Mouse (Mus musculus): ENCODE measurements around the gene Tbk1. TPM values are rescaled to one million over a fixed set of nuclear protein-coding genes. Genes with fewer than 3 reads are reported as not detected.
A peak's percentile ranks its signal among the peaks of the same experiment; 100 is the strongest.

The Tbk1 gene
- polyA plus RNA-seq, 1 experiment = 14.8 TPM

DNA sequence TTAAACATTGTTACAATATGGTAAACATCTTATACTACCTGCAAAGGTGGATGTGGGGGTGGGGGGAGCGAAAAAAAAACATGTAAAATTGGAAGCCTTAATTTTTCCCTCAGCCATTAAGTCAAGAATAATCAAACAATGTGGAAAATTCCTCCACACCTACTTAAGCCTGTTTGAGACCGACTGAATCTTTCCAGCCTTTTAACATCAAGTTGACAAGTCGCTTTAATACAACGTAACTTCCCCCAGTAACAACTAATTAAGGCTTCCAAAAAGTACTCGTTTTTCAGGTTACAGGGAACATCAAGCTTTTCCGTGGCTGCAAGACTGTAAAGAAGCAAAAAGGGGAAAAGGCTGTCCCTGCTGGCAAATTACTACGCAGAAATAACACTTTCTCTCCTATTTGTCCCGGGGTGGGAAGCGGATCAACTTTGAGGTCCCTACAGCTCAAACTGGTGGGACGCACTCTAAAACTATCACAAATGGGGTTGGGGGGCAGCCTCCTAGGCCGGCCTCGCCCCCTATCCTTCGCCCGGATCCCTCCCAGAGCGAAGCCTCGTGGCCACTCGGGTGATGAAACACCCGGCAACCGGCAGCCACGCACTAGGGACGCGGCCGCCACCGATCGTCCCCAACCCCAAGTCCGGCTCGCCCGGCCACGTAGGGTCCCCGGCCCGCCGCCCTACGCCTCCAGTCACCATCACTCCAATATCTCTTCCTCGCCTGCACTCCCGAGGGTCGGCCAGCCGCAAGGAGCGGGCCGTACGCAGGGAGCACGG is 39.0 kb upstream of the Tbk1 start:
- Histone ChIP-seq H3K4me1 (ENCODE audit: control insufficient read depth, insufficient read depth, low read length) (peaks cover 6% of the 10 kb centered on the region; the same call in 1 of the 2 replicates), H3K27me3 (replicated peaks; ENCODE audit: control insufficient read depth, insufficient read depth, low read length) (no peaks in the 10 kb centered on the region), H3K27ac (ENCODE audit: insufficient read depth, low read depth, low read length) (peak overlapping the region; percentile 87), H3K4me3 (ENCODE audit: insufficient read depth, low read depth, low read length) (peak overlapping the region; percentile 98), H3K36me3 (ENCODE audit: control insufficient read depth, insufficient read depth, low read length) (no peaks in the 10 kb centered on the region; the same call in 1 of the 2 replicates)
- DNase-seq = no peak
- WGBS = under 1% methylated on average over 41 of the region's 41 CpGs
- no peak for TF ChIP-seq POLR2A (IDR thresholded peaks at IDR 0.05; ENCODE audit: low read depth, low read length)
- no peak for TF ChIP-seq CTCF (conservative IDR thresholded peaks at IDR 0.05; ENCODE audit: insufficient read depth, insufficient read length, low read depth, low read length)

DNA sequence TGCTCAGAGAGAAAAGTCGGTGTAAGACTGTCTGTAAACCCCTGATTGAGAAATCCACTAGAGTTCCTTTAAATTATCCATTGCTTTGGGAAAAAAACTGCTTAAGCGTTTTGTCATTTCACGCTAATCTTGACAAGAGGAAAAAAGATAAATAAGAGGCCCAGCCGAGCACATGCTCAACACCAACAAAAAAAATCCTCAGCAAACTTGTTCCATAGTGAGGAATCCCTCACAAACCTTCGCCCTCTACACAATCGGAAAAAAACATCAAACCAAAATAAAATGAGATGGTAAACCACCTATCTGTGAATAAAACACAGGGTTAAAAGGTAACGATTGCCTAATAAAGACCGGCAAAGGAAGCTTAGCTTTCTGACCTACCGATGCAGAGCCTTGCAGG is 38.4 kb upstream of the Tbk1 start:
- 0 out of 2 replicates have a peak overlapping the region, but pooled peaks have one; percentile 98 for H3K4me3 ChIP-seq (ENCODE audit: insufficient read depth, low read depth, low read length)
- H3K36me3 ChIP-seq (ENCODE audit: control insufficient read depth, insufficient read depth, low read length) = no peaks in the 10 kb centered on the region; the same call in 1 of the 2 replicates
- TF ChIP-seq POLR2A (IDR thresholded peaks at IDR 0.05; ENCODE audit: low read depth, low read length) (no peak), CTCF (conservative IDR thresholded peaks at IDR 0.05; ENCODE audit: insufficient read depth, insufficient read length, low read depth, low read length) (no peak)
- H3K27ac ChIP-seq (ENCODE audit: insufficient read depth, low read depth, low read length) = 0 out of 2 replicates have a peak overlapping the region, but pooled peaks have one; percentile 87
- DNase-seq = no peak
- H3K4me1 ChIP-seq (ENCODE audit: control insufficient read depth, insufficient read depth, low read length) = peaks cover 6% of the 10 kb centered on the region; the same call in 1 of the 2 replicates
- no peaks in the 10 kb centered on the region for H3K27me3 ChIP-seq (replicated peaks; ENCODE audit: control insufficient read depth, insufficient read depth, low read length)
- 6% methylated on average over 9 of the region's 9 CpGs for WGBS

DNA sequence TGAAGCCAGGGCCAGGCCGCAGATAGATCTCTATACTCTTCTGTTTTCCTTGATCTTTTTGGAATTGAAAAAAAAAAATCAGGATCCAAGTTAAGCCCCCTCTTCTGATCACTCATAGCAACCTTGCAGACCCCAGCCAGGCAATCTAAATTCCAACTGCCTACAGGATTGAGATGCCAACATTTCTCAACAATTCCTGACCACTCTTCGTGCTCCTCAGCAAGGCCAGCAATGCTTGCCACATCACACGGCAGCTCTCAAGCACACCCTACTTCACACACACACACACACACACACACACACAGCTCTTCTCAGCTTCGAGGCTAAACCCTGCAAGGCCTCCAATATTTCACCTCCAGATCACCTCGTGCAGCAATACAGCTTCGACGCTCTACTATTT is 37.1 kb upstream of the Tbk1 start:
- H3K27me3 ChIP-seq (replicated peaks; ENCODE audit: control insufficient read depth, insufficient read depth, low read length) = no peaks in the 10 kb centered on the region
- TF ChIP-seq CTCF (conservative IDR thresholded peaks at IDR 0.05; ENCODE audit: insufficient read depth, insufficient read length, low read depth, low read length) (no peak), POLR2A (IDR thresholded peaks at IDR 0.05; ENCODE audit: low read depth, low read length) (no peak)
- no peak overlapping the region for H3K27ac ChIP-seq (ENCODE audit: insufficient read depth, low read depth, low read length)
- no peaks in the 10 kb centered on the region; the same call in 1 of the 2 replicates for H3K36me3 ChIP-seq (ENCODE audit: control insufficient read depth, insufficient read depth, low read length)
- DNase-seq = no peak
- H3K4me1 ChIP-seq (ENCODE audit: control insufficient read depth, insufficient read depth, low read length) = peaks cover 6% of the 10 kb centered on the region; the same call in 1 of the 2 replicates
- WGBS = 79% methylated on average over 7 of the region's 7 CpGs
- no peak overlapping the region for H3K4me3 ChIP-seq (ENCODE audit: insufficient read depth, low read depth, low read length)

DNA sequence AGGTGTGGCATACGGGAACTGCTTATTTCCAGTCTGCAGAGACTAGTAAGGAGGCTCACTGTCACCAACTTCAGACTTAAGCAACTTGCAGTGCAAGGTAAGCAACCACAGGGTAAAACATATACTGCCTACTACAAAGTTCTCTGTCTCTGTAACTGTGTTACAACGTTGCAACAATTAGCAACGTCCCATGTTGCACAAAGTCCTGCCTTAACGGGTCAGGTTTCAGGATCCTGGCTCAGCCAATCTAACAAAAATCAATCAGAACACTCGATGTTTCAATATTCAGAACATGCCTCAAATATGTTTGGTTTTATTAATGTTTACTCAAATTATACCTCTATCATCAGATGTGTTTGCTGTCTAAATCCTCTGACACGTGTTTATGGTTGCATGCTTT is 35.8 kb upstream of the Tbk1 start:
- Histone ChIP-seq H3K4me1 (ENCODE audit: control insufficient read depth, insufficient read depth, low read length) (peaks cover 6% of the 10 kb centered on the region; the same call in 1 of the 2 replicates), H3K4me3 (ENCODE audit: insufficient read depth, low read depth, low read length) (no peak overlapping the region), H3K36me3 (ENCODE audit: control insufficient read depth, insufficient read depth, low read length) (peaks cover 5% of the 10 kb centered on the region; the same call in 1 of the 2 replicates), H3K27me3 (replicated peaks; ENCODE audit: control insufficient read depth, insufficient read depth, low read length) (no peaks in the 10 kb centered on the region), H3K27ac (ENCODE audit: insufficient read depth, low read depth, low read length) (no peak overlapping the region)
- TF ChIP-seq CTCF (conservative IDR thresholded peaks at IDR 0.05; ENCODE audit: insufficient read depth, insufficient read length, low read depth, low read length) (no peak), POLR2A (IDR thresholded peaks at IDR 0.05; ENCODE audit: low read depth, low read length) (no peak)
- WGBS = 64% methylated on average over 6 of the region's 6 CpGs
- no peak for DNase-seq

DNA sequence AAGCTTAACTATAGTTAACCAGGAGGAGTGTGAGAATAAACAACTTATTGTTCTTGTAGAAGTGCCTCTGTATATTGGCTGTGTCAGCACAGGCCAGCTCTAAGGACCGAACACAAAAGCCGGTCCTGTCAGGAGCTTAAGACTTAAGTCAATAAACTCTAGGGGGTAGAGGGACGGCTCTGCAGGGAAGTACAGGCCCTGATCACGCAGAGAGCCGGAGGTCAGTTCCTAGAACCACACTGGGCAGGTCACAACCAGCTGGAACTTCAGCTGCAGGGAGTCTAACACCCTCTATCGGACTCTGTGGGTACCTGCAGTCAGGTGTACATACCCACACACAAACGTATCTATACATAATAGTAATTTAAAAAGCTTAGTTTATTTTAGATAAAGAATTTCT is 29.3 kb upstream of the Tbk1 start:
- peaks cover 16% of the 10 kb centered on the region for H3K36me3 ChIP-seq (ENCODE audit: control insufficient read depth, insufficient read depth, low read length)

DNA sequence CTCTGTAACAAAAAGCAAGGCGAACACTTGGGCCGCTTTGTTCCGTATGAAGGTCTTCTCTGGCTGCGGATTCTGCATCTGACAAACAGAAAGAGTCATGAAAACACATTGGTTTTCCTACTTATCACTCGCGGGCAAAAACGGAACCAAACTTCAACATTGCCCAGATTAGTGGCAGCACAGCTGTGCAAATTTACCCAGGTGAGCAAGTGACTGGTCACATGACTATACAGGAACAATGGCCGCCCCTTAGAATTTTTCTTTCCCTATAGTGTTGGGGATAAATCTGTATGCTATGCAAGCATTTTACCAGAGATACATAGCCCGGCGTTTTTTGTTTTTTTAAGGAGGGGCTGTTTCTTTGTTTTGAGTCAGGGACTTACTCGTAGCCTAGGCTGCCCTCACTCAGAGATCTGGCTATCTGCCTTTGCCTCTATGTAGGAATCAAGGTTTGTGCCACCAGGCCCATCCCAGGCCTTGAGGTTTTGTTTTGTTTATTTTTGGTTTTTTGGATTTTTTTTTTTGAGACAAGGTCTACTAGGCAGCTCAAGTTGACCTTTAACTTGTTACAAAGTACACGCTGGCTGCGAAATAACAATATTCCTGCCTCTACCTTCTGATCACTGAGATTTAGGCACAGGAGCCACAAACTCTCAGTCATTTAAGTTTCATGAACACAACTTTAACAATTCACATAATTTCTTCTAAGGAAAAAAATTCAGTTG is 28.7 kb upstream of the Tbk1 start:
- 83% methylated on average over 13 of the region's 13 CpGs for WGBS
- no peaks in the 10 kb centered on the region for H3K27me3 ChIP-seq (replicated peaks; ENCODE audit: control insufficient read depth, insufficient read depth, low read length)
- no peak overlapping the region; the same call in 1 of the 2 replicates for H3K27ac ChIP-seq (ENCODE audit: insufficient read depth, low read depth, low read length)
- DNase-seq = peak; percentile 64
- TF ChIP-seq POLR2A (IDR thresholded peaks at IDR 0.05; ENCODE audit: low read depth, low read length) = no peak
- TF ChIP-seq CTCF (conservative IDR thresholded peaks at IDR 0.05; ENCODE audit: insufficient read depth, insufficient read length, low read depth, low read length) = no peak
- H3K4me1 ChIP-seq (ENCODE audit: control insufficient read depth, insufficient read depth, low read length) = peaks cover 3% of the 10 kb centered on the region; the same call in 1 of the 2 replicates
- H3K4me3 ChIP-seq (ENCODE audit: insufficient read depth, low read depth, low read length) = no peak overlapping the region
- peaks cover 16% of the 10 kb centered on the region for H3K36me3 ChIP-seq (ENCODE audit: control insufficient read depth, insufficient read depth, low read length)

More for the DNA sequence above, 29.3 kb upstream of the Tbk1 start:
- peaks cover 3% of the 10 kb centered on the region; the same call in 1 of the 2 replicates for H3K4me1 ChIP-seq (ENCODE audit: control insufficient read depth, insufficient read depth, low read length)
- no peak overlapping the region for H3K4me3 ChIP-seq (ENCODE audit: insufficient read depth, low read depth, low read length)
- DNase-seq = peak; percentile 51
- TF ChIP-seq POLR2A (IDR thresholded peaks at IDR 0.05; ENCODE audit: low read depth, low read length) = no peak
- peak; percentile 16; the same call in 1 of the 2 replicates for TF ChIP-seq CTCF (conservative IDR thresholded peaks at IDR 0.05; ENCODE audit: insufficient read depth, insufficient read length, low read depth, low read length)
- peak overlapping the region; percentile 83 for H3K27ac ChIP-seq (ENCODE audit: insufficient read depth, low read depth, low read length)
- no peaks in the 10 kb centered on the region for H3K27me3 ChIP-seq (replicated peaks; ENCODE audit: control insufficient read depth, insufficient read depth, low read length)
- WGBS = 57% methylated on average over 7 of the region's 7 CpGs
